In genomic region chr10:18409068-18409467, GRCm38 (mm10) we compare ENCODE assay signal across 9 mouse cellular contexts.
DNase-seq lines count a peak whose midpoint lies in the region; ATAC-seq and TF ChIP-seq lines count a peak whose summit lies in the region.
"Had no signal": no experiment of that assay in that cellular context is flagged by ENCODE, and none has a peak within 500 bp of the region (broad histone marks: within the 10 kb centered on the region; RNA-seq: fewer than 3 reads in every experiment).

No protein-coding gene starts in this region.

- H3K4me2 ChIP-seq in lung, postnatal 0 days (replicated peaks; ENCODE audit: low read depth, low read length): peak overlapping the region; percentile 77; the same call in 1 of the 2 replicates
- peak overlapping the region; percentile 80 for H3K4me2 ChIP-seq in limb, embryonic 11.5 days (ENCODE audit: low read depth, severe bottlenecking)
- H3K4me2 ChIP-seq in stomach, embryonic 16.5 days (ENCODE audit: low read depth, low read length): peak overlapping the region; percentile 76

- no peaks in the 10 kb centered on the region for H3K9me3 ChIP-seq in lung, postnatal 0 days (ENCODE audit: low read length)
- H3K9me3 ChIP-seq in limb, embryonic 11.5 days (ENCODE audit: control insufficient read depth, low read length): no peaks in the 10 kb centered on the region
- H3K9me3 ChIP-seq in stomach, embryonic 16.5 days (replicated peaks; ENCODE audit: control insufficient read depth, low read length): no peaks in the 10 kb centered on the region

- H3K36me3 ChIP-seq in heart, adult 2 months (ENCODE audit: control insufficient read depth, insufficient read depth, low read length): no peaks in the 10 kb centered on the region
- no peaks in the 10 kb centered on the region for H3K36me3 ChIP-seq in lung, postnatal 0 days (ENCODE audit: insufficient read depth, low read length)
- no peaks in the 10 kb centered on the region for H3K36me3 ChIP-seq in limb, embryonic 11.5 days (ENCODE audit: control insufficient read depth, insufficient read depth, low read length)
- H3K36me3 ChIP-seq in stomach, embryonic 16.5 days (ENCODE audit: control insufficient read depth, insufficient read depth, low read length): no peaks in the 10 kb centered on the region

- no peak overlapping the region for H3K9ac ChIP-seq in heart, adult 2 months (ENCODE audit: low read depth, low read length)
- H3K9ac ChIP-seq in lung, postnatal 0 days (replicated peaks; ENCODE audit: low read depth): no peak overlapping the region
- no peak overlapping the region for H3K9ac ChIP-seq in limb, embryonic 11.5 days (ENCODE audit: low read length)
- peak overlapping the region; percentile 9; the same call in 1 of the 2 replicates for H3K9ac ChIP-seq in stomach, embryonic 16.5 days (ENCODE audit: low read length)

- H3K27ac ChIP-seq in heart, adult 2 months: no peak overlapping the region
- no peak overlapping the region for H3K27ac ChIP-seq in lung, postnatal 0 days (ENCODE audit: low read length)
- H3K27ac ChIP-seq in limb, embryonic 11.5 days (replicated peaks; ENCODE audit: low read depth, low read length): no peak overlapping the region
- H3K27ac ChIP-seq in stomach, embryonic 16.5 days (ENCODE audit: low read length): no peak overlapping the region

- H3K27me3 ChIP-seq in heart, adult 2 months (ENCODE audit: control insufficient read depth, insufficient read depth, low read length): no peaks in the 10 kb centered on the region
- H3K27me3 ChIP-seq in lung, postnatal 0 days (replicated peaks; ENCODE audit: insufficient read depth, low read length): no peaks in the 10 kb centered on the region
- H3K27me3 ChIP-seq in limb, embryonic 11.5 days (ENCODE audit: control insufficient read depth, insufficient read depth, low read length): no peaks in the 10 kb centered on the region
- H3K27me3 ChIP-seq in stomach, embryonic 16.5 days (ENCODE audit: control insufficient read depth, insufficient read depth, low read length): no peaks in the 10 kb centered on the region

- TF ChIP-seq CTCF in heart, adult 2 months (IDR thresholded peaks at IDR 0.05): no peak
- TF ChIP-seq CTCF in lung, postnatal 0 days (IDR thresholded peaks at IDR 0.05): no peak

- H3K4me1 ChIP-seq in heart, adult 2 months (ENCODE audit: control insufficient read depth, insufficient read depth, low read length): peaks cover 2% of the 10 kb centered on the region; the same call in 1 of the 2 replicates
- peaks cover 14% of the 10 kb centered on the region; the same call in 1 of the 2 replicates for H3K4me1 ChIP-seq in lung, postnatal 0 days (ENCODE audit: insufficient read depth, low read depth, low read length)
- peaks cover 14% of the 10 kb centered on the region for H3K4me1 ChIP-seq in limb, embryonic 11.5 days (ENCODE audit: control insufficient read depth, insufficient read depth, low read length)
- H3K4me1 ChIP-seq in stomach, embryonic 16.5 days (ENCODE audit: control insufficient read depth, insufficient read depth, low read length): peaks cover 16% of the 10 kb centered on the region; the same call in 1 of the 2 replicates

- no peak for TF ChIP-seq POLR2A in heart, adult 2 months (IDR thresholded peaks at IDR 0.05; ENCODE audit: insufficient read depth, low read depth, low read length)

- peak overlapping the region; percentile 55; the same call in 1 of the 2 replicates for H3K4me3 ChIP-seq in heart, adult 2 months
- H3K4me3 ChIP-seq in lung, postnatal 0 days (ENCODE audit: low read depth, low read length): no peak overlapping the region
- peak overlapping the region; percentile 43; the same call in 1 of the 2 replicates for H3K4me3 ChIP-seq in limb, embryonic 11.5 days (ENCODE audit: low read depth, low read length)
- peak overlapping the region; percentile 51 for H3K4me3 ChIP-seq in stomach, embryonic 16.5 days (replicated peaks; ENCODE audit: low read length)

- 0 out of 2 replicates have a peak, but pooled peaks cover 1% of the 10 kb centered on the region for H3K79me2 ChIP-seq in heart, adult 2 months (replicated peaks; ENCODE audit: control insufficient read depth, insufficient read depth, low read length)

- no peak for DNase-seq in heart, adult 2 months
- DNase-seq in heart, postnatal 14 days: no peak
- DNase-seq in lung, postnatal 0 days (ENCODE audit: low spot score): no peak
- DNase-seq in lung, postnatal 10 days: no peak
- DNase-seq in limb, embryonic 11.5 days (ENCODE audit: low spot score): no peak
- no peak for DNase-seq in left cerebral cortex, postnatal 25 days (ENCODE audit: low spot score in 2 of 2)
- DNase-seq in left cerebral cortex, adult 18-20 months (ENCODE audit: low spot score in 2 of 2): no peak
- DNase-seq: kidney, adult 8-10 months had no signal

- 63% methylated on average over 2 of the region's 2 CpGs for WGBS in heart, adult 2 months
- 43% methylated on average over 2 of the region's 2 CpGs for WGBS in lung, postnatal 0 days
- 64% methylated on average over 2 of the region's 2 CpGs for WGBS in limb, embryonic 11.5 days
- 36% methylated on average over 2 of the region's 2 CpGs for WGBS in stomach, embryonic 16.5 days

- ATAC-seq in lung, postnatal 0 days: no peak
- no peak for ATAC-seq in limb, embryonic 11.5 days (ENCODE audit: insufficient number of reproducible peaks, low FRiP score, low TSS enrichment, low read depth)
- ATAC-seq in stomach, embryonic 16.5 days (ENCODE audit: insufficient read depth, low FRiP score): no peak

- intact Hi-C loops in heart, adult 2 months (cut with DNase I): loop anchor here (5.0 kb wide), 1 partner anchor 33 kb away; no protein-coding TSS in a partner anchor
- intact Hi-C loops in heart, postnatal 14 days (cut with DNase I): no loop called here
- intact Hi-C loops in left cerebral cortex, postnatal 25 days (cut with DNase I): no loop called here

- no peak for TF ChIP-seq EP300 in heart, adult 2 months (IDR thresholded peaks at IDR 0.05; ENCODE audit: insufficient read depth, low read depth, low read length)
- no peak for TF ChIP-seq EP300 in lung, postnatal 0 days (IDR thresholded peaks at IDR 0.05)
